Mouse (Mus musculus) embryonic facial prominence, embryonic 12.5 days (tissue): Measurements from ENCODE around the gene Galk2. TPM values are rescaled to one million over a fixed set of nuclear protein-coding genes. Genes with fewer than 3 reads are reported as not detected.

ENCODE experiments used
- ATAC-seq: fragments of 200-750 bp; cut with Nextera tagmentation; 2 replicates; pipeline ENCODE4 v1.8.0; 2017; ENCODE audit not compliant: insufficient number of reproducible peaks, insufficient read depth, low FRiP score, low TSS enrichment
- H3K27ac ChIP-seq: fragments of 300-500 bp; sonication (generic); 2 replicates; pipeline ENCODE4 v1.5.1; 2016; ENCODE audit warnings: mild to moderate bottlenecking
- H3K27me3 ChIP-seq: fragments of 300-500 bp; sonication (generic); 2 replicates; pipeline ENCODE4 v1.6.1; 2016; ENCODE audit warnings: mild to moderate bottlenecking, moderate library complexity
- H3K36me3 ChIP-seq: fragments of 300-500 bp; sonication (generic); 2 replicates; pipeline ENCODE4 v1.6.1; 2016; ENCODE audit warnings: mild to moderate bottlenecking
- H3K4me1 ChIP-seq: fragments of 300-500 bp; sonication (generic); 2 replicates; pipeline ENCODE4 v1.6.1; 2016
- H3K4me2 ChIP-seq: fragments of 300-500 bp; sonication (generic); replicated peaks from 2 replicates; pipeline ENCODE4 v1.6.1; 2016; ENCODE audit warnings: mild to moderate bottlenecking, moderate library complexity
- H3K4me3 ChIP-seq: fragments of 300-500 bp; sonication (generic); 2 replicates; pipeline ENCODE4 v1.5.1; 2016; ENCODE audit warnings: mild to moderate bottlenecking
- H3K9ac ChIP-seq: fragments of 300-500 bp; sonication (generic); 2 replicates; pipeline ENCODE4 v1.6.1; 2016; ENCODE audit warnings: mild to moderate bottlenecking, moderate library complexity
- H3K9me3 ChIP-seq: fragments of 300-500 bp; sonication (generic); 2 replicates; pipeline ENCODE4 v1.6.1; 2016; ENCODE audit warnings: mild to moderate bottlenecking, moderate library complexity
- WGBS: fragments of 180-500 bp; shearing (Covaris S2); methylation state at CpG from one replicate; pipeline ENCODE4 v1.1.7; 2016; 5-methylcytosine and 5-hydroxymethylcytosine counted together
- polyA plus RNA-seq: library from polyadenylated mRNA; unstranded; fragments of >200 nt; fragmentation: Nextera tagmentation; extraction: Ambion mirVana; gene quantifications from 2 replicates; pipeline ENCODE4 v1.2.1, GENCODE M21; 2016

The Galk2 gene
- polyA plus RNA-seq, 1 experiment from 2014 or later = 40.3 TPM

GRCm38 (mm10) chr2:125929396-125929795 lies 70.5 kb downstream of the Galk2 start:
- ATAC-seq = no peak
- peaks cover 8% of the 10 kb centered on the region; the same call in 1 of the 2 replicates for H3K4me1 ChIP-seq
- WGBS = 94% methylated on average over 3 of the region's 3 CpGs

DNA sequence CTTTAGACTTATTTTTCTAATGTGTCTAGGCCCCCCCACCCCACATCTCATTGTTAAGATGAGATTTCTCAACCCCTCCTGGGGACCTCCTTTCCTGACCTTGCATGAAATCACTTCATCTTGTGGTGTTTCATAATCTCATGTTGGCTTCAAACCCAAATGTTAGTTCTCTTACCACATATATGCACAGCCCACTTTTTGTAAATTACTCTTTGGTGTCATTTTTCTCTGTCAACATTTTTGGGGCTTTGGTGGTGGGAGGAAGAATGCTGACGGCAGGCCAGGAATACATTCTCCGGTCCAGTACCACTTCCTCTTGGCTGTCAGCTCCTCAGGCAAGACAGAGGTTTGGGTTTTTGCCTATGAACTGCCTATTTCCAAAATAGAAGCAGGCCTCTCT lies 71.0 kb downstream of the Galk2 start:
- Histone ChIP-seq H3K9ac (no peak overlapping the region), H3K9me3 (no peaks in the 10 kb centered on the region), H3K4me2 (no peak overlapping the region), H3K36me3 (peaks cover 10% of the 10 kb centered on the region; the same call in 1 of the 2 replicates), H3K27me3 (no peaks in the 10 kb centered on the region), H3K4me3 (no peak overlapping the region), H3K4me1 (peaks cover 8% of the 10 kb centered on the region; the same call in 1 of the 2 replicates), H3K27ac (no peak overlapping the region)
- WGBS = 49% methylated on average over 2 of the region's 2 CpGs
- ATAC-seq = no peak

More at GRCm38 (mm10) chr2:125929396-125929795, 70.5 kb downstream of the Galk2 start:
- peaks cover 10% of the 10 kb centered on the region; the same call in 1 of the 2 replicates for H3K36me3 ChIP-seq
- no peaks in the 10 kb centered on the region for H3K9me3 ChIP-seq
- H3K27me3 ChIP-seq = no peaks in the 10 kb centered on the region
- no peak overlapping the region for H3K4me3 ChIP-seq
- H3K4me2 ChIP-seq = no peak overlapping the region
- no peak overlapping the region for H3K27ac ChIP-seq
- no peak overlapping the region for H3K9ac ChIP-seq

- WGBS = 78% methylated on average over 5 of the region's 5 CpGs
- H3K4me1 ChIP-seq = peaks cover 8% of the 10 kb centered on the region; the same call in 1 of the 2 replicates
- H3K27ac ChIP-seq = no peak overlapping the region
- ATAC-seq = no peak
- no peaks in the 10 kb centered on the region for H3K9me3 ChIP-seq
- no peak overlapping the region for H3K4me2 ChIP-seq
- no peak overlapping the region for H3K9ac ChIP-seq
- H3K27me3 ChIP-seq = no peaks in the 10 kb centered on the region
- peaks cover 10% of the 10 kb centered on the region; the same call in 1 of the 2 replicates for H3K36me3 ChIP-seq
- H3K4me3 ChIP-seq = no peak overlapping the region
Measured at GRCm38 (mm10) chr2:125931193-125931592, 72.3 kb downstream of the Galk2 start.

DNA sequence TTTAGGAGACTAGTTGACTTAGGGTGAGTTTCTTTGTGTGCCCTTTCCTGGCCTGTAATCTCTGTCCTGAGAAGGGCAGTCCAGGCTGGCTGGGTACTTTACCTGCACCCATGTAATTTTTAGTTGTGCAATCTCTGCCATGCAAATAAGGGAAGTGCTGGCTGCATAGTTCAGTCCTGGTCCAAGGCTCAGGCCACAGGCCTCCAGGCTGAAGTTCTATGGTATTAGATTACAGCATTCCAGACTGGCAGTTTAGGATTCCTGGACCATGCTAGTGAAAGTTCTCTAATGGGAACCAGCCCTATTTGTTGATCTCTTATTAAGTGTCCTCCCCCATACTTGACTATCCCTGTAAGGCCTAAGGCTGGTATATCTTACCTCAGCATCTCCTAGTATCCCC lies 73.8 kb downstream of the Galk2 start:
- Histone ChIP-seq H3K27me3 (no peaks in the 10 kb centered on the region), H3K9ac (no peak overlapping the region), H3K36me3 (peaks cover 10% of the 10 kb centered on the region; the same call in 1 of the 2 replicates), H3K4me3 (no peak overlapping the region), H3K9me3 (no peaks in the 10 kb centered on the region), H3K4me1 (peaks cover 8% of the 10 kb centered on the region; the same call in 1 of the 2 replicates), H3K27ac (no peak overlapping the region), H3K4me2 (no peak overlapping the region)
- ATAC-seq = no peak

GRCm38 (mm10) chr2:125933977-125934376 lies 75.1 kb downstream of the Galk2 start:
- Histone ChIP-seq H3K27ac (no peak overlapping the region), H3K27me3 (no peaks in the 10 kb centered on the region), H3K36me3 (peaks cover 10% of the 10 kb centered on the region; the same call in 1 of the 2 replicates), H3K4me2 (no peak overlapping the region), H3K4me1 (peaks cover 8% of the 10 kb centered on the region; the same call in 1 of the 2 replicates), H3K9ac (no peak overlapping the region), H3K9me3 (no peaks in the 10 kb centered on the region), H3K4me3 (no peak overlapping the region)
- 58% methylated on average over 3 of the region's 3 CpGs for WGBS
- no peak for ATAC-seq

- H3K9ac ChIP-seq = no peak overlapping the region
- H3K27me3 ChIP-seq = no peaks in the 10 kb centered on the region
- no peak overlapping the region for H3K27ac ChIP-seq
- H3K9me3 ChIP-seq = no peaks in the 10 kb centered on the region
- H3K4me1 ChIP-seq = peaks cover 8% of the 10 kb centered on the region; the same call in 1 of the 2 replicates
- WGBS = 50% methylated on average over 5 of the region's 5 CpGs
- H3K36me3 ChIP-seq = 0 out of 2 replicates have a peak, but pooled peaks cover under 1% of the 10 kb centered on the region
- no peak overlapping the region for H3K4me3 ChIP-seq
- ATAC-seq = no peak
- no peak overlapping the region for H3K4me2 ChIP-seq
Measured at GRCm38 (mm10) chr2:125936396-125936795, 77.5 kb downstream of the Galk2 start.

- Histone ChIP-seq H3K9me3 (no peaks in the 10 kb centered on the region), H3K27me3 (no peaks in the 10 kb centered on the region), H3K4me2 (no peak overlapping the region), H3K9ac (no peak overlapping the region), H3K27ac (no peak overlapping the region), H3K36me3 (no peaks in the 10 kb centered on the region), H3K4me3 (no peak overlapping the region), H3K4me1 (no peaks in the 10 kb centered on the region)
- no peak for ATAC-seq
- 79% methylated on average over 6 of the region's 6 CpGs for WGBS
Measured at GRCm38 (mm10) chr2:125938993-125939642, 80.2 kb downstream of the Galk2 start.

DNA sequence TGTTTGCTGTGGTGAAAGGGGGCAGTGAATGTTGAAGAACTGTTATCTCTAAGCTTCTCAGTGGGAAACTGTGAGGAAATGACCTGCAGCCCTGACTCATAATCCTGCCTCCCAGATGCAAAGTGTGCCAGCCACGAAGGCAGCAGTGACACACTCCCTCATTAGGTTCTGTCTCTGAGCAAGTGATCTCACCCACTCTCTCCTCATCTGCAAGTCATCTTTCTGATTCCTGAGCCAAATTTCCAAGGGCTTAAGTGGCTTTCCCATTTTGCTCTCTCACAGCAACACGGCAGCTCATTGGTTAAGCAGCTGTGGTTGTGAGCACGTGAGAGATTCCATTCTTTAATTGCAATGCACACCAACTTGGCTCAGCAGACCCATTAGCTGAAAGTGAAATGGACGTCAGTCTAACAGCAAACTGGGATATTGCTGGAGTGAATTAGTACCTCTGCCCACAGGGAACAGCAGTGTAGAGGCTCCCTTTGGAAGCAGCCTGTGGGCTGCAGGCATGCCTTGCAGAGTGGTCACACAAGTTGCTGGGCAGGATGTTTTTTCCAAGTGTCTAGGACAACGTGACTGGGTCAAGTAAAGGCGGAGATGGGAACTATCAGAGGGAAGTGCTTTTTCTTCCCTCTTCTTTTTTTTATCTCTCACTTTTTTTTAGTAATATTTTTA lies 82.3 kb downstream of the Galk2 start:
- Histone ChIP-seq H3K4me1 (no peaks in the 10 kb centered on the region), H3K27ac (no peak overlapping the region), H3K9me3 (no peaks in the 10 kb centered on the region), H3K9ac (no peak overlapping the region), H3K4me3 (no peak overlapping the region), H3K4me2 (no peak overlapping the region), H3K27me3 (no peaks in the 10 kb centered on the region), H3K36me3 (no peaks in the 10 kb centered on the region)
- ATAC-seq = no peak
- 71% methylated on average over 6 of the region's 6 CpGs for WGBS

- Histone ChIP-seq H3K4me1 (no peaks in the 10 kb centered on the region), H3K36me3 (0 out of 2 replicates have a peak, but pooled peaks cover 4% of the 10 kb centered on the region), H3K9ac (no peak overlapping the region), H3K4me3 (no peak overlapping the region), H3K27ac (no peak overlapping the region), H3K27me3 (no peaks in the 10 kb centered on the region), H3K9me3 (no peaks in the 10 kb centered on the region), H3K4me2 (no peak overlapping the region)
- WGBS = 76% methylated on average over 1 of the region's 1 CpGs
- ATAC-seq = no peak
Measured at GRCm38 (mm10) chr2:125943301-125943700, 84.4 kb downstream of the Galk2 start.

- Histone ChIP-seq H3K4me2 (no peak overlapping the region), H3K9me3 (no peaks in the 10 kb centered on the region), H3K27ac (no peak overlapping the region), H3K4me1 (no peaks in the 10 kb centered on the region), H3K36me3 (peaks cover 15% of the 10 kb centered on the region; the same call in 1 of the 2 replicates), H3K9ac (no peak overlapping the region), H3K27me3 (no peaks in the 10 kb centered on the region), H3K4me3 (no peak overlapping the region)
- ATAC-seq = no peak
- WGBS = 96% methylated on average over 2 of the region's 2 CpGs
Measured at GRCm38 (mm10) chr2:125948195-125948594, 89.3 kb downstream of the Galk2 start.

GRCm38 (mm10) chr2:125968811-125969210 lies 109.9 kb downstream of the Galk2 start:
- H3K4me3 ChIP-seq = no peak overlapping the region
- ATAC-seq = no peak
- H3K36me3 ChIP-seq = no peaks in the 10 kb centered on the region
- no peak overlapping the region for H3K27ac ChIP-seq
- no peaks in the 10 kb centered on the region for H3K27me3 ChIP-seq
- WGBS = 74% methylated on average over 1 of the region's 1 CpGs
- H3K9ac ChIP-seq = no peak overlapping the region
- peaks cover 10% of the 10 kb centered on the region for H3K4me1 ChIP-seq
- H3K9me3 ChIP-seq = no peaks in the 10 kb centered on the region
- H3K4me2 ChIP-seq = no peak overlapping the region

DNA sequence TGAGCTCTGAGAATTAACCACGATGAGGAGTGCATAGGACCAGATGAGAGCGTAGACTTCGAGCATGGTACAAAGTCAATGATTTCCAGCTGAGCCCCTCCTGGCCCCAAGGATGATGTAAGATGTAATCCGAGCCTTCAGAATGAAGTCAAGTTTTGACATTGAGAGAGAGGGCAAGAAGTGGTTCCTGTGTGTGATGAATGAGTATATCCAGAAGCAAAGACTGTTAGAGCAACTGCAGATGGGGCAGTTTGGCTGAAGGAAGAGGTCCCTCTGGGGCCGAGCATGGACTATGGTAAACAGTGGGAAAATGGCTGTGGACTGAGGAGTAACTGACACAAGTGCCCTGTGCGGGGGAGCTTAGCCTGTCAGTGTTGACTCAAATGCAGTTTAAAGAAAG lies 114.3 kb downstream of the Galk2 start:
- Histone ChIP-seq H3K27me3 (no peaks in the 10 kb centered on the region), H3K9me3 (no peaks in the 10 kb centered on the region), H3K9ac (no peak overlapping the region), H3K4me2 (no peak overlapping the region), H3K4me1 (peaks cover 17% of the 10 kb centered on the region), H3K27ac (peak overlapping the region; percentile 54; the same call in 1 of the 2 replicates), H3K36me3 (no peaks in the 10 kb centered on the region), H3K4me3 (no peak overlapping the region)
- 0 out of 2 replicates have a peak, but pooled peaks have one; percentile 61 for ATAC-seq
- 23% methylated on average over 6 of the region's 6 CpGs for WGBS
